Mouse (Mus musculus): ENCODE results near the gene Cwc22. TPM values are rescaled to one million over a fixed set of nuclear protein-coding genes. Genes with fewer than 3 reads are reported as not detected.

Cwc22 gene
- polyA plus RNA-seq, 2 experiments = 33.7 to 36.0 TPM

DNA sequence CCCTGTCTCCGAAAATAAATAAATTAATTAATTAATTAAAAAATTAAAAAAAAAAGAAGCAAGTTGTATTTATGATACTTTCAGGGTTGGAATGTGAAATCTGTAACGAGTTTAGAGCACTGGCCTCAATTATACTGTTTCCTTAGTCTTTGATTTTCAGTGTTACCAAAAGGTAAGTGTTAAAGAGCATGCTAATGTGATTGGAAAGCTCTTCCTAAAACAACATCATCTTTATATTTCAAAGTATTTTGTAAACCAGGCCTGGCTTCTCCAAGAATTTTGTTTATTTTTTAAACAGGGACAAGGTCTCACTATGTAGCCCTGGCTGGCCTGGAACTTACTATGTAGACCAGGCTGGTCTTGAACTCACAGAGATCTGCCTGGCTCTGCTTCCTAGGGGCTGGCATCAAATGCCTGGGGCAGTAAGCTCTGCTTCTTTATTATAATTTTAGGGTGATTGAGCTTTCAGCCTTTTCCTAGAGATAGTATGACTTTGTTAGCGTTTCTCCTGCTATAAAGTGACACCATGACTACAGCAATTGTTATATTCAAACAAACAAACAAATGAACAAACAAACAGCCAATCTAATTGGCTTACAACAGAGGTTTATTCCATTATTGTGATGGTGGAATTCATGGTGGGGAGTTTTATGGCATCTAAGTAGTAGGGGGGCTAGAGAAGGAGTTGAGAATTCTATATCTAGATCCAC is 1.1 kb upstream of the Cwc22 start:
- Histone ChIP-seq H3K27me3 (ENCODE audit: control insufficient read depth, insufficient read depth, low read length) (no peaks in the 10 kb centered on the region), H3K4me3 (replicated peaks; ENCODE audit: low read length) (no peak overlapping the region), H3K27ac (replicated peaks; ENCODE audit: low read depth, low read length) (no peak overlapping the region), H3K4me1 (ENCODE audit: control insufficient read depth, insufficient read depth, low read length) (peaks cover 5% of the 10 kb centered on the region; the same call in 1 of the 2 replicates), H3K9me3 (ENCODE audit: control insufficient read depth, low read length) (no peaks in the 10 kb centered on the region), H3K9ac (ENCODE audit: low read depth, low read length, severe bottlenecking) (no peak overlapping the region), H3K4me2 (replicated peaks; ENCODE audit: low read depth, low read length, severe bottlenecking) (no peak overlapping the region), H3K36me3 (ENCODE audit: control insufficient read depth, insufficient read depth, low read length) (no peaks in the 10 kb centered on the region)
- ATAC-seq (ENCODE audit: low FRiP score, low read depth) (no peak), DNase-seq (ENCODE audit: low spot score) (no peak)
- 73% methylated on average over 3 of the region's 3 CpGs for WGBS
- TF ChIP-seq POLR2A (IDR thresholded peaks at IDR 0.05; ENCODE audit: borderline replicate concordance, extremely low read depth, insufficient read depth, insufficient read length) = no peak

DNA sequence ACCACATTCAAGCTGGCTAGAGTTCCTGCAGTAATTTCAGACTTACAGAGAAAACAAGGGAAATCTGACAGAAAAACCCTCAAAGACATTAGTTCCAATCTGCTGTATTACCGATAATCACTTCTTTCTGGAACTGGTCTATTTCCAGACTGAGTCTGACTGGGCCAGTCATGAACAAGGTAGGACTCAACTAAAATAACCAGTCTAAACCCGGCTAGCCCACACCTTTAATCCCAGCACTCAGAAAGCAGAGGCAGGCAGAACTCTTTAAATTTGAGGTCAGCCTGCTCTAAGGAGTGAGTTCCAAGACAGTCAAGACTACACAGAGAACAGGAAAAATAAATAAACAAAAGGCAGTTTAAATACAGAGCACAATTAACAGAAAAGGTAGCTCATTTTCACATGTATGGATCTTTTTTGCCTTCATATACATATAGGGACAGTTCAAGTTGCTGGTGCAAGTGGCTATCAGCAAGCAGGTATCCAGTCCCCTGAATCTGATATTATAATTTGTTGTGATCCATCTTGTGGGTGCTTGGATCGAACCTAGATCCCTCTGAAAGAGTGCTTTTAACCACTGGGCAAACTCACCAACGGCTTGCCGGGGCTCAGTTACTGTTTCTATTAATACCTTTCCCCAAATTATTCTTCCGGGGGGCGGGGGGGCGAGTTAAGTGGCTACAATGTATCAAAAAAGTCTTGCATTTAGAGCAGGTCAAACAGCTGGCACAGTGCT is 1.1 kb downstream of the Cwc22 start:
- no peaks in the 10 kb centered on the region for H3K27me3 ChIP-seq (ENCODE audit: control insufficient read depth, insufficient read depth, low read length)
- no peaks in the 10 kb centered on the region for H3K36me3 ChIP-seq (ENCODE audit: control insufficient read depth, insufficient read depth, low read length)
- H3K4me2 ChIP-seq (replicated peaks; ENCODE audit: low read depth, low read length, severe bottlenecking) = peak overlapping the region; percentile 88
- H3K9ac ChIP-seq (ENCODE audit: low read depth, low read length, severe bottlenecking) = peak overlapping the region; percentile 95
- no peak for TF ChIP-seq POLR2A (IDR thresholded peaks at IDR 0.05; ENCODE audit: borderline replicate concordance, extremely low read depth, insufficient read depth, insufficient read length)
- H3K4me3 ChIP-seq (replicated peaks; ENCODE audit: low read length) = peak overlapping the region; percentile 84
- peak overlapping the region; percentile 76; the same call in 1 of the 2 replicates for H3K27ac ChIP-seq (replicated peaks; ENCODE audit: low read depth, low read length)
- 36% methylated on average over 8 of the region's 8 CpGs for WGBS
- ATAC-seq (ENCODE audit: low FRiP score, low read depth) (no peak), DNase-seq (ENCODE audit: low spot score) (no peak)
- no peaks in the 10 kb centered on the region for H3K9me3 ChIP-seq (ENCODE audit: control insufficient read depth, low read length)
- peaks cover 5% of the 10 kb centered on the region; the same call in 1 of the 2 replicates for H3K4me1 ChIP-seq (ENCODE audit: control insufficient read depth, insufficient read depth, low read length)

DNA sequence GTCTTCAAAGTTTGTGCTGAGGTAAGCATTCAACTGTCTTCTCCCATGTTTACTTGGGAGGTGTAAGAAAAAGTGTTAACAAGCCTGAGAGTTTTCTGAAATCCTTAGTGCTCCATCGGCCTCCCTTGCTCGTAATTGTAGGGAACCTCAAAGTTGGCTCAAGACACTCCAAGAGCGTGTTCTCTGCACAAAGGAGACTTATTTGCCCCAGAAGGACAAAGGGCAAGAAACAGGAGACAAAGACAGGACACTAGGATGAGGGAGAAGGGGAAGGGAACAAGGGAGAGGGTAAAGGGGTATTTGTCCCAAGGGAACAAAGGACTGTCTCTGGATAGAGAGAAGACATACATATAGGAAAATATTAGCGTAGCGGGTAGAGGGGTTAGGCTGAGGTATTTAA is 1.9 kb downstream of the Cwc22 start:
- H3K9ac ChIP-seq (ENCODE audit: low read depth, low read length, severe bottlenecking) = no peak overlapping the region
- no peaks in the 10 kb centered on the region for H3K9me3 ChIP-seq (ENCODE audit: control insufficient read depth, low read length)
- no peaks in the 10 kb centered on the region for H3K27me3 ChIP-seq (ENCODE audit: control insufficient read depth, insufficient read depth, low read length)
- DNase-seq (ENCODE audit: low spot score) (no peak), ATAC-seq (ENCODE audit: low FRiP score, low read depth) (no peak)
- peaks cover 5% of the 10 kb centered on the region; the same call in 1 of the 2 replicates for H3K4me1 ChIP-seq (ENCODE audit: control insufficient read depth, insufficient read depth, low read length)
- TF ChIP-seq POLR2A (IDR thresholded peaks at IDR 0.05; ENCODE audit: borderline replicate concordance, extremely low read depth, insufficient read depth, insufficient read length) = no peak
- H3K4me2 ChIP-seq (replicated peaks; ENCODE audit: low read depth, low read length, severe bottlenecking) = no peak overlapping the region
- no peak overlapping the region for H3K4me3 ChIP-seq (replicated peaks; ENCODE audit: low read length)
- WGBS = 94% methylated on average over 5 of the region's 5 CpGs
- H3K36me3 ChIP-seq (ENCODE audit: control insufficient read depth, insufficient read depth, low read length) = no peaks in the 10 kb centered on the region
- no peak overlapping the region for H3K27ac ChIP-seq (replicated peaks; ENCODE audit: low read depth, low read length)

DNA sequence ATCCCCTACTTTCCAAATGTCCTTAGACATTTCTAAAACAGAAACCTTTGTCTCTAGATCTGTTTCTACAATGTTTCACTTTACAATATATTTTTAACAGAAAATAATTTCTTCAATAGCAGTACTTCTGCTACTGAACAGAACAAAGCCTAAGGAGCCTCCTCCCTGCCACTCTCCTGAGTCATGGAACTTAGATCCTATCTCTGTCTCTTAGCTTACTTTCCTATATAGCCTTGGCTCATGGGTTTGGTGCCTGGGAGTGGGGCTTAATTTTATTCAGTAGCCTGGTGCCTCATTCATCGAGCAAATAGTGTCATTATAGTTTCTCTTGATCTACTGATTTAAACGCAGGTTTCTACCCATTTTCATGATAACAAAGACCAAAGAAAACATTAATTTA is 4.2 kb downstream of the Cwc22 start:
- H3K27me3 ChIP-seq (ENCODE audit: control insufficient read depth, insufficient read depth, low read length) = no peaks in the 10 kb centered on the region
- WGBS = 93% methylated on average over 2 of the region's 2 CpGs
- no peak overlapping the region for H3K4me2 ChIP-seq (replicated peaks; ENCODE audit: low read depth, low read length, severe bottlenecking)
- TF ChIP-seq POLR2A (IDR thresholded peaks at IDR 0.05; ENCODE audit: borderline replicate concordance, extremely low read depth, insufficient read depth, insufficient read length) = no peak
- ATAC-seq (ENCODE audit: low FRiP score, low read depth) = no peak
- no peak for DNase-seq (ENCODE audit: low spot score)
- peaks cover 5% of the 10 kb centered on the region; the same call in 1 of the 2 replicates for H3K4me1 ChIP-seq (ENCODE audit: control insufficient read depth, insufficient read depth, low read length)
- no peaks in the 10 kb centered on the region for H3K9me3 ChIP-seq (ENCODE audit: control insufficient read depth, low read length)
- no peak overlapping the region for H3K4me3 ChIP-seq (replicated peaks; ENCODE audit: low read length)
- H3K36me3 ChIP-seq (ENCODE audit: control insufficient read depth, insufficient read depth, low read length) = no peaks in the 10 kb centered on the region
- no peak overlapping the region for H3K9ac ChIP-seq (ENCODE audit: low read depth, low read length, severe bottlenecking)
- H3K27ac ChIP-seq (replicated peaks; ENCODE audit: low read depth, low read length) = no peak overlapping the region

DNA sequence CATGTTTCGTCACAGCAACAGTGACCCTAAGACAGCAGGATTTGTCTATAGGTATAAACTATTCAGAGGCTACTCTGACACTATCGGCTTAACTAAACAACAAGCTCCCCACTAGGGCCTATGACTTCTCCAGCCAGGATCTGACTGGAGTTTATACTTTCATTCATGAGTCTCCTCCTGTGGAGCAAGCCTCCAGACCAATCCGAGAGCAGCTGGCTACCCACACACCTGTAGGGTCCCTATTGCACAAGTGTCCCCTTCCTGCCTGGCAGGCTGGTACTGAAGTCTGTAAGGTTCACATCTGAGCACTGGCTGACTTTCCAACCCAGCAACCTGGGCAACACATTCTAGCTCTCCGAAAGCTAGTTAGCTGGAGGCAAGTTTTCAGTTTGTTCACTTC is 7.9 kb downstream of the Cwc22 start:
- DNase-seq (ENCODE audit: low spot score) (no peak), ATAC-seq (ENCODE audit: low FRiP score, low read depth) (no peak)
- Histone ChIP-seq H3K4me3 (replicated peaks; ENCODE audit: low read length) (no peak overlapping the region), H3K27ac (replicated peaks; ENCODE audit: low read depth, low read length) (no peak overlapping the region), H3K4me2 (replicated peaks; ENCODE audit: low read depth, low read length, severe bottlenecking) (no peak overlapping the region), H3K36me3 (ENCODE audit: control insufficient read depth, insufficient read depth, low read length) (peaks cover 31% of the 10 kb centered on the region), H3K4me1 (ENCODE audit: control insufficient read depth, insufficient read depth, low read length) (no peaks in the 10 kb centered on the region), H3K9ac (ENCODE audit: low read depth, low read length, severe bottlenecking) (no peak overlapping the region), H3K9me3 (ENCODE audit: control insufficient read depth, low read length) (no peaks in the 10 kb centered on the region), H3K27me3 (ENCODE audit: control insufficient read depth, insufficient read depth, low read length) (no peaks in the 10 kb centered on the region)
- TF ChIP-seq POLR2A (IDR thresholded peaks at IDR 0.05; ENCODE audit: borderline replicate concordance, extremely low read depth, insufficient read depth, insufficient read length) = no peak
- WGBS = 91% methylated on average over 4 of the region's 4 CpGs

Measured in limb, embryonic 14.5 days (tissue).